Mouse (Mus musculus): ENCODE measurements around the gene Vkorc1.

DNA sequence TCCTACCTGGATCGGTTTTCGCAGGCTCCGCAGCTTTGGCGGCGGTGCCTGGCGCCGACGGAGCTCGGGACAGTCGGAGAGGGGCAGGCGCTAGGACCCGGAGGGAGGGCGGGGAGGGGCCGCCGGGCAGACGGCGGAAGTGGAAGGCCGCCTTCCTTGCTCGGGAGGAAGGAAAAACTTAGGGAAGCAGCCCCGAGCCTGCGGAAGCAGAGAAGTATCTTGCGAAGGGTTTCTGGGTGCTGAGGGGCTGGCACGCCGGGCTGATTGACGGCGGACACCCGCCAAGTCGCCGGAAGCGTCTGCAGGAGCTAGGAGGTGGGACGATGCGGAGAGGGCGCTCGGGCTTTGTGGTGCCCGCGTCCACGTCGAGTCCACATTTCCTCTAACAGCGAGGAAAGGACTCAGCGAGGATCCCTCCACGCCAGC is 19.4 kb downstream of the Vkorc1 start, which contains the start of gene Zfp646:
- peak; percentile 32; the same call in 1 of the 2 replicates for TF ChIP-seq SIN3A (IDR thresholded peaks at IDR 0.05; ENCODE audit: low read length)
- TF ChIP-seq TCF12 (IDR thresholded peaks at IDR 0.05; ENCODE audit: low read depth, low read length) = no peak; the same call in 1 of the 2 replicates
- no peak for TF ChIP-seq CTCF (conservative IDR thresholded peaks at IDR 0.05 in 1 of 2, IDR thresholded peaks at IDR 0.05 in 1 of 2; ENCODE audit: low read depth in 2 of 2, low read length in 2 of 2)
- no peak for TF ChIP-seq PAX5 (IDR thresholded peaks at IDR 0.05; ENCODE audit: low read length)
- TF ChIP-seq UBTF (IDR thresholded peaks at IDR 0.05; ENCODE audit: low read depth, low read length) = no peak
- 0 out of 2 replicates have a peak, but pooled peaks have one; percentile 9 for TF ChIP-seq TBP (conservative IDR thresholded peaks at IDR 0.05; ENCODE audit: low read depth, low read length)

All from CH12.LX (cell line).